Mouse (Mus musculus) brain, embryonic 14.5 days (tissue): ENCODE data around the gene 1700025G04Rik.

Experiments used
- CTCF ChIP-seq: fragments of 200-500 bp; IDR thresholded peaks from 2 replicates; pipeline ENCODE4 v1.5.1; 2012; ENCODE audit warnings: inconsistent platforms, mild to moderate bottlenecking, moderate library complexity, borderline replicate concordance; ENCODE audit not compliant: insufficient read depth, insufficient read length; ENCODE audit errors: extremely low read depth
- POLR2A ChIP-seq: fragments of 200-500 bp; IDR thresholded peaks from 2 replicates; pipeline ENCODE4 v1.6.1; 2012; ENCODE audit warnings: mild to moderate bottlenecking, inconsistent platforms, borderline replicate concordance; ENCODE audit not compliant: poor library complexity, insufficient read depth, insufficient read length, severe bottlenecking; ENCODE audit errors: extremely low read depth

GRCm38 (mm10) chr1:151862109-151862508 is 227.8 kb downstream of the 1700025G04Rik start:
- TF ChIP-seq CTCF (no peak), POLR2A (no peak)
